Mouse (Mus musculus) gonadal fat pad, adult 2 months (tissue): ENCODE results near the gene Rasal3. TPM values are rescaled to one million over a fixed set of nuclear protein-coding genes. Genes with fewer than 3 reads are reported as not detected.
A peak's percentile ranks its signal among the peaks of the same experiment; 100 is the strongest.

ENCODE experiments used
- DNase-seq: peaks from one replicate; pipeline ENCODE4 v3.0.0-alpha.2; 2012; ENCODE audit warnings: low read depth
- polyA plus RNA-seq: library from polyadenylated mRNA; depleted of rRNA; stranded (reverse); fragments of >200 nt; gene quantifications from 2 replicates; pipeline ENCODE4 v1.2.3, GENCODE M21; 2012

Rasal3 gene
- polyA plus RNA-seq, 1 experiment: 2.3 TPM

DNA sequence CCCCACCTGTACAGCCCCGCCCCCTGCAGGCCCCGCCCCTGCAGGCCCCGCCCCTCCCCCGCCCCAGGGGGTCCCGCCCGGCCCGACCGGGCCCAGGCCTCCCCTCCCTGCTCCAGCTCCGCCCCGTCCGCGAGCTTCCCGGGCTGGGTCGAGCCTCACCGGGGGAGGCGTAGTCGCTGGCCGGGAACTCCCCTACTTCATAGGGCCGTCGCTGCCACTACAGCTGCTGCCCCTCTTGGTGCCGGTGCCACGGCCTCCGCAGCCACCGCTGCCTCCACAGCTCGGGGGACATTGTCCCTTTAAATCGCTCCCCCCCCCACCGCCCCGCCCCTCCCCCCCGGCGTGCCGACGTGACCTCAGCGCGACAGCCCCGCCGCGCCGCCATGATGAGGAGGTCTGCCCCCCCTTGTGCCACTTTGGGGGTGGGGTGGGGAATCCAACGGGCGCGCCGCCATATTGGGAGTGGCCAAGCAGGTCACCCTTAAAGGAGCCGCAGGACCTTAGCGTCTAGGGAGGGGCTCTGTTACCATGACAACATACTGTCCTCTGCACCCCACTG is 14.2 kb downstream of the Rasal3 start, which contains the start of gene Wiz:
TSS of gene Wiz (minus strand) at position 339 of the 559 bp plus-strand sequence.
- no peak for DNase-seq

GRCm38 (mm10) chr17:32388370-32389100 is 14.8 kb downstream of the Rasal3 start:
- DNase-seq: no peak

DNA sequence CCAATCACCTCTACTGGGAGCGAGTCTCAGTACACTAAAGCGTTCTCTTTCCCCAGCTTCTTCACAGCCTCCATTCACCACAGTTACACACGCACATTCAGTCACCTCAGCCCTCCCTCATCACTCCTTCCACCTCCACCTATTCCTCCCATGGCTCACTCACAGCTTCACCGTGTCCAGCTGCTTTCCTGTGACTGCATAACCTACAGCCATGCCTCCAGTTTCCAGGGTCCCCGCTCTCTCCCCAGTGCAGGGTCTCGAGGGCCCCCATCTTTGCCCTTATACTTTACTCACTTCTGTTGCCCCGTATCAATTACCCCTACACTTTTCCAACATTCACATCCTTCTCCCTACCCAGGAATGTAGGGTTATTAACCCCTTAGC is 15.4 kb downstream of the Rasal3 start:
- DNase-seq: no peak

DNA sequence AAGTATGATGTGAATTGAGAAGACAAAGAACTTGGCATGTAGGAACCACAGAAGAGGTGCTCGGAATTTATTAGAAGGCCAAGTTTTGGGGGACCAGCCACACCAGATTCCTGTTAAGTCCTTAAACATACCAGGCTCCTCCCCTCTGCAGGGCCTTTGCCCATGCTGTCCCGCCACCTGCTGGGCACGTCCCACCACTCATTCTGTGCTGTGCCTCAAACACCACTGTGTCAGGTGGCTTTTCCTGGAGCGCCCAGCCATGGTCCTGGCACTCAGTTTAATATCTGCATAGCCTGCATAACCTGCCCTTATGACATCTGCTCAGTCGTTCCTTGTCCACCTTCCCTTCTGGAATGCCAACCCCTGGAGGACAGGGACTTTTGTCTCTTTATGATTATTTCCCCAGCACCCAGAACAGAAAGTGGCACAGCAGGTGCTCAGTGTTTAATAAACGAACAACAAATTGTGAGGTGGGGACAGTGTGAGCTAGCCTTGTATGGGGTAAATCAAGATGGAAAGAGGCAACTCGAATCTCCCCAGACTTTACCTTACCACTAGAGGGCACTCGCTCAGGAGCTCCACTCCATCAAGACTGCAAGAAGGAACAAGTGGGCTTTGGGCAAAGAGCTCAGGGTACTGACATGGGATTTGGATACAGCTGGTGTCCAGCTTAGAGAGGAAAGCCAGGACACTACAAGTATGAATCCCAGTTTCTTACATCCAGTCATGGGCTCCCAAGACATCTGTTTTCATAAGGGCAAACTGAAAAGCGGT is 16.5 kb downstream of the Rasal3 start:
- no peak for DNase-seq

- no peak for DNase-seq
Measured at GRCm38 (mm10) chr17:32383661-32384060, 19.7 kb downstream of the Rasal3 start.

DNA sequence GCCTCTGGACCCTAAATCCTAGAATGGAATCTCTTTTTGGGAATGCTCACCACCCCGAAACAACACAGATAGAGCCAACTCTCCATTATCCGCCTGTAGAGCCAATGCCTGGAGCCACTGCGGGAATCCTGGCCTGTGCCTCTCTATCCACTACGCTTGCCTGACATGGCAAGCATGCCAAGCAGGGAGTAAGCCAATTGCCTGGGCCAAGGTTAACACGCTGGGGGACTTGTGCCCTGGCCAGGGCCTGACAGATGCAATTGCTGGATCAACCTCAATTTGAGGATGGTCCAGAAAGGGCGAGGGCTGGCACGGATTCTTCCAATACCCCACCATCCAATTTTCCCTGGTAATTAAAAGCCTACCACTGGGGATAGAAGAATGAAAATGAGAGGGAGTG is 20.8 kb downstream of the Rasal3 start:
- peak; percentile 56 for DNase-seq

DNA sequence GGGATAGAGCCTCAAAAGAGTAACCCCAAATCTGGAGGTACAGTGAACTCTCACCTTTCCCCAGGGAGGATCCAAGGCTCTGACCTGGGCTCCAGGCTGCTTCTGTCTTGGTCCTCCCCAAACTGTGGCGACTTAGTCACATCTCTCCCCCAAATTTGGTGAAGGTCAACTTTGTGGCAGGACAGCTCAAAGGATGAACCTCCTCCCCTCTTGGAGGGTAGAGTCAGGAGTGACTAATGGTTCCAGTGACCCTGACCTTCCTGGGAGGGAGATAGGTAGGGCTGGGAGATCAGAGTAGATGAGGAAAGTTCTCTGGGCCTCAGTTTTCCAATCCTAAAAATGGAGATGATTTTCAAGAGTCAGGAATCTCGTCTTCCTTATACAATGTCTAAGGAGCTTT is 24.6 kb downstream of the Rasal3 start:
- no peak for DNase-seq

GRCm38 (mm10) chr17:32377137-32377536 is 26.2 kb downstream of the Rasal3 start:
- no peak for DNase-seq

DNA sequence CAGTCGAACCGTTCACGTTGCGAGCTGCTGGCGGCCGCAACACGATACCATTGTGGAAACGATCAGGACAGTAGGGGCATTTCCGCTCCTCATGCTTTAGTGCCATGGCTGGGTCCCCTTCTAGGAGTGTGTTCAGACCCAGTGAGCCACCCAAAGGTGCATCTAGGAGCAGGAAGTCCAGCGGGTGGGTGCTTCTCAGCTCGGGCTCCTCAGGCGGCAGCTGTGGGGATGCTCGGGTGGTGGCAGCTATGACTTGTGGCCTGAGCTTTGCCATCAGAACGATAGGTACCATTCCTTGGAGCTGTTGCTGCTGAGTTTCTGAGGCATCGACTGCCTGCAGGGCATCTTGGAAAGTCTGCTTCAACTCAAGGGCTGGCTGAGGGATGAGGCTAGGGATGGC is 26.9 kb downstream of the Rasal3 start:
- DNase-seq: no peak

GRCm38 (mm10) chr17:32368991-32369578 is 34.3 kb downstream of the Rasal3 start:
- DNase-seq: no peak

DNA sequence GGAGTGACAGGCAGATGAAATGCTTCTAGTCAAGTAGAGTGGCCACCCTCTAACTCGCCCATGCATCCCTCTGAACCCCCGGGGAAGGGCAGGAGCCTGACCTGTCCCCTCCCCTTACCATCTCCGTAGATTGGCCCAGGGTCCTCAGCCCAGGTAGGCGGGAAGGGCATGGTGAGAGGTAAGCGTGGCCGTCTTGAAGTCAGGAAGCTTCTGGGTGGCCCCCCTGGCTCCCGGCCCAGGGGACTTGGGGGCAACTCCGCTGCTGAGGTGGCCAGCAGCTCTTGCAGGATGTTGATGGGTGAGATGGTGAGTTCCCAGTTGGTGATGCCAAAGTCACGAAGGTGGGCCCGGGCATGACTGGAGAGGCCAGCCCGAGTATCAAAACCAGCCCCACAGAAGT is 35.7 kb downstream of the Rasal3 start:
- no peak for DNase-seq

DNA sequence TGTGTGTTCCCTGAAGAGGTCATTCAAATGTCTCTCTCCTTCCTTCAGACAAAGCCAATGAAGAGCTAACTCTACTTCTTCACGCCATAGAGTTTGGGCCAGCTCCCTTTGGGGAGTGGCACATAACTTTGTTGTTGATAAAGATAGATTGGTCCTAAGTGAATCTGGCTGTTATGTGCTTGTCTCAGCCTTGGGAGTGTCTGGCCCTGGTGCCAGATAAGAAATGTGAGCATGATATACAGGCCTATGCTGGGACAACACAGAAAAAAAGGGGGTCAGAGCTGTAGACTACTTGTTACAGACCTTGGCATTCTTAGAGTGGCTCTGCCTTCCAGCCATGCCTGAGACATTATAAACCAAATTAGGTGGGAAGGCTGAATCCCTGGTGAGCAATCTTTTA is 38.1 kb downstream of the Rasal3 start:
- no peak for DNase-seq

DNA sequence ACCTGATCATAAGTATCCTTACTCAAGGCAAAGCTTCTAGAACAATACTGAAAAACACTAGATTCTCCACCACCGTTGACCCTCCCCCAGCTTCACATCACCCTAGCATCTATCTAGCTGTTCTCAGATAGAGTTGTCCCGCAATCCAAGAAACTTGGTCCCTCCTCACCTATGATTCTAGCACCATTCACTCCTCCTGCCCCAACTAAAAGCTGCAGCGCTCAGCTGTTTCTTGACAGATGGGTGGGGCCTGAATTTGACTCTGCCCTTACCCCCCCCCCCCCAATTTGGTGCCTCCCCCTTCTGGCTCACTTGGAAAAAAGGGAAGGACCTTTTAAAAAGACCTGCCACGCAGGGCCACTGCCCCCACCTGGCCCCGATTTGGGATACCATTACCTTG is 38.5 kb downstream of the Rasal3 start:
- DNase-seq: no peak

- DNase-seq: no peak
Measured at GRCm38 (mm10) chr17:32364331-32364730, 39.1 kb downstream of the Rasal3 start.

DNA sequence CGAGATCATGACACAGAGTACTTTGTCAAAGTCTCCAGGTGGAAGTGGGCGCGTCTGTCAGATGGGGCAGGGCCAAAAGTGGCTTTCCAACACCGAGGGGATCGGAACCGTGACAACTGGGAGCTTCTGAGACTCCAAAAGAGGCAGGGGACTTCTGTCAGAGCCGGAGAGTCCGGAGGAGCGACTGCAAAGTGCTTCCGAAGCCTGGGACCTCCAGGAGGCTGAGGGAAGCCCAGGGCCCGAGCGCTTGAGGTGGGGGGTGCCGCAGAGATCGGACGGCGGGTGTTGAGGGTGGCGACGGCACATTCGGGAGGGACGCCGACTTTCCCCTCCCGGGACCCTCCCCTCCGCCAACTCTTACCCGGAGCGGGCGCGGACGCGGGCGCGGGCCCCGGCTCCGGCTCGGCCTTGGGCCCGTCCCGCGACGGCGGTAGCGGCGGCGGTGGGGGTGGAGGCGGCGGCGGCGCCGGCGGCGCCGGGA is 39.5 kb downstream of the Rasal3 start:
- no peak for DNase-seq

DNA sequence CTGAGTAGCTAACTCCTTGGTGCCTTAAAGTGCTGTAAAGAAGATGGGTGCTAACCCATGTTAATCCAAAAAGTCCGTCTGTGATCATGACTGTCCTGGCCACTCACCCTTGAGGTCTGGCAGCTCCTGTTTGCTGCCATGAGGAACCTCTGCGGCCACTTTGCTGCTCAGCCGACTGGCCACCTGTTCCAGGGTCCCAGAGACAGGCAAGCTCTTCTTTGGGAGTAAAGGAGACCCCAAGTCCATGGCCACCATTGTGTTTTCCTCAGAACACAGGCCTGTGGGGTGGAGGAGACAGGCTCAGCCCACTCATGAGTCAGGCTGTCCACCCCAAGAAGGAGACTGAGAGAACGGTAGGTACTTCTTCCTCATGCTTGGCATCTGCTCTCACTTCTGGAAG is 40.7 kb downstream of the Rasal3 start:
- DNase-seq: no peak

DNA sequence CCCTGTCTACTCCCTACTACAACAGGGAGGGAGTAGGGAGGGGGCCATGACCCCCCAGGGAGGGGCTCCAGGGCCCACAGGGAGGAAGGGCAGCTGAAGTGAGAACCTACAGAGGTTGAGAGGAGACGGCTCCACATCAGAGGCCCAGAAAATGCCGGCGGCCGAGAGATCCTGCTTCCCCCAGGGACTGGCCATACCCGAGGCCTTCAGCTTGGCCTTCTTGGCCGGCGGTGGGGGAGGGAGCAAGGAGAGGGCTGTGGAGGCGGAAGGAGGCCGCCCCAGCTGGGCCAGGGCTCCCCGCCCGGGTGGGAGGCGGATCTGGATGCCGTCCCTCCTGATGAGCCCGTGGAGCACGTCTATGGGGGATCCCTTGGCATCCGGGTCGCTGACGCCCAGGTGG is 43.5 kb downstream of the Rasal3 start:
- no peak for DNase-seq

- no peak for DNase-seq
Measured at GRCm38 (mm10) chr17:32358943-32359340, 44.4 kb downstream of the Rasal3 start.

DNA sequence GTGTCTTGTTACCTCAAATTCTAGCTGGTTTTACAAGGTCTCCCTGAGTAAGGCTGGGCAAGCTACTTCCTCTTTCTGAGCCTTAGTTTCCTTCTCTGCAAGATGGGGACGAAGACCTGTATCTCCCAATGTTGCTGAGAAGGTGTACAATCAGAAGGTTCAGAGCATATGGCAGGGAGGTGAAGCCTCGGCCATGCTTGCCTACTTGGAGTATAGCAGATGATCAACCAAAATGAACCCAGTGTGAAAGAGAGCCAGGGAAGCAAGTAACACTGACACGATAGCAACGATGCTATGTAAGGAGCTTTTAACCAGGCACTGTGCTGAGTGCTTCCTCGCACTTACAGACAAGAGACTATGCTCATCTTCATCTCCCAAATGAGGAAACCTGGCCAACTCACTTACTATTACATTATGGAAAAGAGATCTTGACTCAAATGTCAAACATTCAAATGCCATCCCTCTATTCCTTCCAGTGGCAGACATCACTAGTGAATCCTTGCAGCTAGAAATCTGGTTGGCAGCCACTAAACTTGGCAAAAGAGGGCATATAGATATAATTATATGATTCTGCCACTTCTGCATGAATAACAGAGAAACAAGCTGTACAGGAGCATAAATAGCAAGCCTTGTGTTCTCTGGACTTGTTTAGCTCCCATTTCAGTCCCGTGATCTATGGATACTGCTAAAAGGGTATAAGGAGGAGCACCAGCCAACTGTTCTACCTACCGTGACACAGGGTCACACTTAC is 45.0 kb downstream of the Rasal3 start:
- DNase-seq: no peak

GRCm38 (mm10) chr17:32356766-32357760 is 46.3 kb downstream of the Rasal3 start:
- no peak for DNase-seq
